Mouse (Mus musculus) adrenal gland, adult (tissue): ENCODE results near the gene Aldh3a2.
"Not testable (repeated sequence)": the region's sequence is repeated elsewhere in the genome, so short reads cannot be mapped to it uniquely, and the experiment has no call there.

Experiments used
- DNase-seq, 2 experiments: peaks; one replicate each; pipeline ENCODE4 v3.0.0; 2022 to 2023; ENCODE audit warnings: low spot score in 1 of 2; ENCODE audit not compliant: inconsistent age in 2 of 2

The Aldh3a2 gene

DNA sequence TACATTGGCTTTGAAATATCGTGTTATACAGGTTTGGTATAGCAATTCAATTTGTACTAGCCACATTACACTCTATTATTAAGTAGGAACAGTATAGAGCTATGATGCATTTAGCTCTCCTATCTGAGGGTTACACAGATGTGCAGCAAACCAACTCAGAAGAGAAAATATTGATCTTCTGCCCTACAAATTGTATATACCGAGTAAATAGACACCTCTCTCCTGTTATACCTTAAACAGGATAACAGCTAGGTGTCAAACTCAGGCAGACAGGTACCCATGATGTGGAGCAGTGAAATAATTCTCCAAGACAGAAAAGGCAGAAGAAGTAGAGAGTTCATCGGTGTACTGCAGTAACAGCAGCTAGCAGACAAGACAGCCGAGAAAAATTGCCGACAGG is 91.5 kb downstream of the Aldh3a2 start:
- no peak for DNase-seq

DNA sequence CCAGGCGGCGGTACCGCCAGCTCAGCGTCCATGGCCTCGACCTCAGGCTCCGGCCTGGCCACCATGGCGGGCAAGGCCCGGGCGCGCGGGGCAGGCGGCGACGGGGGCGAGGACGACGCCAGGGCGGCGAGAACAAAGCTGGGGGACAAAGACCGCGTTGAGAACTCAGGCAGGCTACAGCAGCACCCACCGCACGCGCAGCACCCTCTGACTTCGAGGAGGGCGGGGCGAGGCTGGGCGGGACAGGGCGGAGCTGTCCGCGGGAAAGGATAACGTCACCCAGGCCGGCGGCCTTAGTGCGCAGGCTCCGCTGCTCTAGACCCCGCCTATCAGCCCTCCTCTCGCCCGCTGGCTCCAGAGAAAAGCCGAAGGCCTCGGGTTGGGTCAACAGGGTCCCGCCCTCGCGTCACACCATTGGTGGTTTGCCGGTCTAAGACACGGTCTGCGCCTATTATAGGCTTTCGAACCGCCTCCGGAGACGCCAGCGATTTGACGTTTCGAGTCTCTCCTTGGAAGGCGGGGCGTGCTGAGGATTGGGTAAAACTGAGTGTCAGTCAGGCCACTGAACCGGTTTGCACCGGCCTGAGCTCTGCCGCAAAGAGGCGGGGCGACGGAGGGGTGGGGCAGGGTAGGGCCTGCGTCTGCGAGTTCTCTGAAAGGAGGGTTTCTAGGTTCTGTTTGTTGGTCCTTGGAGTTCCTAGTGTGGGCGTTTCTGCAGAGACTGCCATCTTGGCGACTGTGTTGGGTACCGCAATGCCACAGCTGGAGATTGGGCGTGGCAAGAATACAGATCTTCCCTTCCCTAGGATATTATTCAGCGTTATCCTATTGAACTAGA is 92.2 kb downstream of the Aldh3a2 start, which contains the start of gene Usp22:
TSS of gene Usp22 (minus strand) at position 235 of the 838 bp plus-strand sequence.
- peak; percentile 100 for DNase-seq

DNA sequence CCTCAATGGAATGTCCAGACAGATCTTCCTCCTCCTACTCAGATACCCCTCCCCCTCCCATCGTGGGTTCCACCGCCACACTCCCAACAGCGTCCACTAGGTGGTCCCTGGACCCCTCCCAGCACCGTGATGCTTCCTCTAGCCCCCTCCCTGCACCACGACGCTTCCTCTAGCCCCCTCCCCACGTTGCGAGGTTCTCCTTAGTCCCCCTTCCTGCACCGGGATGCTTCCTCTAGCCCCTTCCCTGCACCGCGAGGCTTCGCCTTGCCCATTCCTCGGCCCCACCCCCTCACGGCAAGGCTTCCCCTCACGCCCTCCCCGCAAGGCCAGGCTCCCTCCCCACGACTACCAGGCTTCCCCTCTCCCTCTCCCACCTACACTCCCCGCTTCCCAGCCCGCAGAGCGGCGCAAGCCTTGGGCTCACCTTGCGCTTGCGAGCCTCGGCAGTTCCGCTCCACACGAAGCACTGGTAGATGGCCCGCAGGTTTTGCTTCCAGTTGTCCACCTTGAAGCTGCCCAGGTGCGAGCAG is 92.9 kb downstream of the Aldh3a2 start:
- no peak for DNase-seq

DNA sequence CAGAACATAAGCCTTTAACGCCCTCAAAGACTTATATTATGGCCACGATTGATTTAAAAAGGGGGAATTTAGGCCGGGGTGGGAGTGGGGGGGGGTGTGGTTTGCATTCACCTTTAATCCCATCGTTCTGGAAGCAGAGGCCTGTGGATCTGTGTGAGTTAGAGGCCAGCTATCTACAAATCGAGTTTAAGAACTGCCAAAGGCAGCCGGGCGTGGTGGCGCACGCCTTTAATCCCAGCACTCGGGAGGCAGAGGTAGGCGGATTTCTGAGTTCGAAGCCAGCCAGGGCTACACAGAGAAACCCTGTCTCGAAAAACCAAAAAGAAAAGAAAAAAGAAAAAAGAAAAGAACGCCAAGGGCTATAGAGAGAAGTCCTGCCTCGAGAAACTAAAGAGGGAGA is 93.8 kb downstream of the Aldh3a2 start:
- not testable (repeated sequence) for DNase-seq
